Mouse (Mus musculus) heart, embryonic 10.5 days (tissue): ENCODE measurements around the gene Tmem26. TPM values are rescaled to one million over a fixed set of nuclear protein-coding genes. Genes with fewer than 3 reads are reported as not detected.

Source experiments
- polyA plus RNA-seq: library from polyadenylated mRNA; unstranded; fragments of >200 nt; fragmentation: Nextera tagmentation; extraction: Ambion mirVana; gene quantifications from 2 replicates; pipeline ENCODE4 v1.2.1, GENCODE M21; 2016

The Tmem26 gene
- polyA plus RNA-seq, 1 experiment from 2014 or later = 4.0 TPM

Other genes with a start within 250 kb of the Tmem26 start
- 5.0 and 13.7 TPM in 2 replicates for gene Cabcoco1, start 181.8 kb upstream of the Tmem26 start, polyA plus RNA-seq